Mouse (Mus musculus) brain, adult 10 weeks (tissue): ENCODE measurements around the gene Zfp11. TPM values are rescaled to one million over a fixed set of nuclear protein-coding genes. Genes with fewer than 3 reads are reported as not detected.

Experiments
- polyA plus RNA-seq: library from polyadenylated mRNA; stranded (reverse); fragments of 350-450 nt; fragmentation: Illumina TruSeq; extraction: RNeasy Lipid Tissue Mini Kit (QIAGEN cat#74804); gene quantifications from one replicate; pipeline ENCODE4 v1.2.3, GENCODE M21; 2015; ENCODE audit warnings: low read depth, low replicate concordance

Gene Zfp11
- 4.6 TPM for polyA plus RNA-seq

GRCm38 (mm10) chr5:129670036-129670458 lies at the start of gene Zfp11:
TSS of gene Zfp11 (minus strand) at chr5:129670099.

GRCm38 (mm10) chr5:129715326-129715861 lies 45.5 kb upstream of the Zfp11 start, which contains the start of gene Mrps17:
TSS of gene Mrps17 (plus strand) at chr5:129715497.

GRCm38 (mm10) chr5:129708412-129708811 lies 38.5 kb upstream of the Zfp11 start, which contains the start of gene Sept14:
TSS of gene Sept14 (minus strand) at chr5:129708512.

Other genes starting within 250 kb of the Zfp11 start
- 59.3 TPM for gene Sfswap, start 168.9 kb downstream of the Zfp11 start, polyA plus RNA-seq
- gene Mmp17, start 85.9 kb downstream of the Zfp11 start, polyA plus RNA-seq = 65.3 TPM
- gene Sept14, start 38.4 kb upstream of the Zfp11 start, polyA plus RNA-seq = not detected
- gene Mrps17, start 45.4 kb upstream of the Zfp11 start, polyA plus RNA-seq = 109 TPM
- 104 TPM for gene Nipsnap2, start 55.0 kb upstream of the Zfp11 start, polyA plus RNA-seq
- 29.1 TPM for gene Psph, start 117.3 kb upstream of the Zfp11 start, polyA plus RNA-seq
- gene Sumf2, start 176.9 kb upstream of the Zfp11 start, polyA plus RNA-seq = 20.4 TPM
- 738 TPM for gene Chchd2, start 217.4 kb upstream of the Zfp11 start, polyA plus RNA-seq
- gene Zbed5, start 225.6 kb upstream of the Zfp11 start, polyA plus RNA-seq = 7.1 TPM
- 22.4 TPM for gene Phkg1, start 228.4 kb upstream of the Zfp11 start, polyA plus RNA-seq
- gene Nupr1l, start 238.4 kb upstream of the Zfp11 start, polyA plus RNA-seq = 1.6 TPM